Mouse (Mus musculus) forebrain, embryonic 15.5 days (tissue): ENCODE measurements around the gene Cep295nl. TPM values are rescaled to one million over a fixed set of nuclear protein-coding genes. Genes with fewer than 3 reads are reported as not detected.
A peak's percentile ranks its signal among the peaks of the same experiment; 100 is the strongest.
"Not testable (repeated sequence)": the region's sequence is repeated elsewhere in the genome, so short reads cannot be mapped to it uniquely, and the experiment has no call there.

Source experiments
- ATAC-seq: fragments of 200-750 bp; cut with Nextera tagmentation; replicated peaks from 2 replicates; pipeline ENCODE4 v1.8.0; 2017; ENCODE audit warnings: mild to moderate bottlenecking, moderate TSS enrichment, moderate library complexity
- H3K27ac ChIP-seq: fragments of 300-500 bp; sonication (generic); replicated peaks from 2 replicates; pipeline ENCODE4 v1.5.1; 2015; ENCODE audit warnings: mild to moderate bottlenecking, inconsistent platforms
- H3K27me3 ChIP-seq: fragments of 300-500 bp; sonication (generic); 2 replicates; pipeline ENCODE4 v1.6.1; 2015; ENCODE audit warnings: inconsistent platforms
- H3K36me3 ChIP-seq: fragments of 300-500 bp; sonication (generic); 2 replicates; pipeline ENCODE4 v1.6.1; 2015; ENCODE audit warnings: mild to moderate bottlenecking, inconsistent platforms
- H3K4me1 ChIP-seq: fragments of 300-500 bp; sonication (generic); 2 replicates; pipeline ENCODE4 v1.6.1; 2015; ENCODE audit warnings: inconsistent platforms
- H3K4me2 ChIP-seq: fragments of 300-500 bp; sonication (generic); replicated peaks from 2 replicates; pipeline ENCODE4 v1.6.1; 2015; ENCODE audit warnings: mild to moderate bottlenecking, inconsistent platforms
- H3K4me3 ChIP-seq: fragments of 300-500 bp; sonication (generic); 2 replicates; pipeline ENCODE4 v1.5.1; 2015; ENCODE audit warnings: mild to moderate bottlenecking, inconsistent platforms
- H3K9ac ChIP-seq: fragments of 300-500 bp; sonication (generic); replicated peaks from 2 replicates; pipeline ENCODE4 v1.6.1; 2015; ENCODE audit warnings: mild to moderate bottlenecking, inconsistent platforms
- H3K9me3 ChIP-seq: fragments of 300-500 bp; sonication (generic); 2 replicates; pipeline ENCODE4 v1.6.1; 2016; ENCODE audit warnings: inconsistent platforms
- WGBS: fragments of 180-500 bp; shearing (Covaris S2); methylation state at CpG from one replicate; pipeline ENCODE4 v1.1.7; 2015; ENCODE audit warnings: mixed read lengths; 5-methylcytosine and 5-hydroxymethylcytosine counted together
- polyA plus RNA-seq: library from polyadenylated mRNA; unstranded; fragments of >200 nt; fragmentation: Nextera tagmentation; extraction: Ambion mirVana; gene quantifications from 2 replicates; pipeline ENCODE4 v1.2.1, GENCODE M21; 2015

Cep295nl gene
- 0.09 TPM in 1 of 2 replicates, not detected in the other for polyA plus RNA-seq

DNA sequence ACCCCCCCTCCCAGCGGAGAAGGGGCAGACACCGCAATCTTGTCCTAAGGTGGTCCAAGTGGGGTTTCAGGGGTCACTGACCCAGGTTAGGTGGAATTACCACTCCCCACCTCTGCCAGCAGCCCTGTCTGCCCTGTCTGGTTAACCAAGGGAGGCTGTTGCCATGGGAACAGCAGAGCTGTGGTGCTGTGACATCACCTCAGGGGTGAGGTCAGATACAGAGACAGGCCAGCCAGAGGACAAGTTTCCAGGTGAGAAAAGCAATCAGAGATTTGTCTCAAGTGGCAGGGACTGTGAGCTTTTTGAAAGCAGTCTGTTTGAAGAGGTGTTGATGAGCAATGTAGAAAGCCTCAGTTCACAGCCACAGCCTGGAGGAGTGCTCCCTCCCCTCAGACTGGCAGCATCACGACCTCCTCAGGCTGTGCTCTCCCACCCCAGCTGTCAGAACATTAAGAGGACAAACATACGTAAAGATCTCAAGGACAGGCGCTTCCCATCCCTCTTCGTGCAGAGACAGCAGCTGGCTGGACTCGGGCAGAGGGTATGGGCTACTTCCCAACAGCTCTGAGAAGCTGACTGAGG, at the start of gene Cep295nl:
Gene Cep295nl (minus strand): TSS at position 101 of the 582 bp plus-strand sequence.
- Histone ChIP-seq H3K9ac (no peak within 1 kb of the TSS), H3K9me3 (no peaks in the 10 kb centered on the region), H3K27me3 (no peaks in the 10 kb centered on the region), H3K4me2 (no peak within 1 kb of the TSS), H3K4me3 (no peak within 1 kb of the TSS), H3K36me3 (no peaks in the 10 kb centered on the region), H3K27ac (peak within 1 kb of the TSS; percentile 42), H3K4me1 (peaks cover 35% of the 10 kb centered on the region)
- ATAC-seq: no peak
- 38% methylated on average over 7 of the region's 7 CpGs for WGBS

DNA sequence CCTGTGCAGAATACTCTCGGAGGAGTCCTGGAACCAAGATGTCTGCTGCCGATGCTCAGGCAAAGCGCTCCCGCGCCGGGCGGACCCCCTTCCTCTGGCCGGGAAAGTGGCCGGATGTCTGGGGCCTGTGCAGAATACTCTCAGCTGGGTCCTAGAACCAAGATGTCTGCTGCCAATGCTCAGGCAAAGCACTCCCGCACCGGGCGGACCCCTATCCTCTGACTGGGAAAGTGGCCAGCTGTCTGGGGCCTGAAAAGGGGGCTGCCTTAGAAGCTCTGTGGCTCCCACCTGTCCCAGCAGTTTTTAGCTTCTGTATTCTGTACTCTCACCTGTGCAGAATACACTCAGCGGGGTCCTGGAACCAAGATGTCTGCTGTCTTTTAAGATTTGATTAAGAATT, 45.5 kb upstream of the Cep295nl start:
- H3K27me3 ChIP-seq, H3K4me1 ChIP-seq, H3K4me3 ChIP-seq, ATAC-seq, H3K4me2 ChIP-seq, H3K9ac ChIP-seq, H3K36me3 ChIP-seq, H3K9me3 ChIP-seq, H3K27ac ChIP-seq: not testable (repeated sequence)
- 88% methylated on average over 13 of the region's 13 CpGs for WGBS

DNA sequence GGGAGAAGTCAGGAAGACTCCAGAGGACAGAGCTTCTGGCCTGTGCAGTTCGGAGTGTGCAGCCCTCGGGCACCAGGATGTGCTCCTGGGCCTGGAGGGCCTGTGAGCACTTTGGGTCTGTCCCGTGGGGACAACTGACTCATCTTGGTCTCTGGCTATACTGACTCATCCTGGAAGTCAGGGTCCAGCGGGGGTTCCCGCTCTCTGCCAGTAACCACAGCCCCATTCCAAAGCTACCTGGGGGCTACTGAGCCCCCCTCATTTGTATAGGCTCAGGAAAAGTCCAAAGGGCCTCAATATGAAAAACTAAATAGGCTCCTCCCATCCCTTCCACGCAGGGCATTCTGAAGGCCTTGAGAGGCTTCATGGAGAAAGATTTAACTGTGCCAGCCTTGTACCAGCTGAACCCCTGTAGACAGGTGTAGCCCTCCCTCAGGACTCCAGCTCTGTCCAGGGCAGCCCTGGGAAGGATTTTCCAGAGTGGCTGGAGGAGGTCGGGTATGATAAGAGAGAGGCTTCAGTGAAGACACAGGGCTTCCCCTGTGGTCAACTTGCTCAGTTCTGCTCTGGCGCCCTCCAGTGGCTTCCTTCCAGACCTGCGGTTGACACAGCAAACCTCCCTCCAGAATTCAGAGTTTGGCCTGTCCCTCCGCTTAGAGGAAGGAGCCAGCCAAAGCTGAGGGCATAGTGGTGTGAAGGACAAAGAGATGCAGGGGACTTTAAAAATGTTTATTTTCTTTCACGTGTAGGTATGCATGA, 37.1 kb upstream of the Cep295nl start:
- no peaks in the 10 kb centered on the region for H3K27me3 ChIP-seq
- no peak overlapping the region for H3K27ac ChIP-seq
- no peak overlapping the region for H3K9ac ChIP-seq
- H3K9me3 ChIP-seq: no peaks in the 10 kb centered on the region
- no peaks in the 10 kb centered on the region for H3K36me3 ChIP-seq
- WGBS: 49% methylated on average over 11 of the region's 11 CpGs
- ATAC-seq: no peak
- H3K4me1 ChIP-seq: no peaks in the 10 kb centered on the region
- no peak overlapping the region for H3K4me3 ChIP-seq
- H3K4me2 ChIP-seq: no peak overlapping the region

DNA sequence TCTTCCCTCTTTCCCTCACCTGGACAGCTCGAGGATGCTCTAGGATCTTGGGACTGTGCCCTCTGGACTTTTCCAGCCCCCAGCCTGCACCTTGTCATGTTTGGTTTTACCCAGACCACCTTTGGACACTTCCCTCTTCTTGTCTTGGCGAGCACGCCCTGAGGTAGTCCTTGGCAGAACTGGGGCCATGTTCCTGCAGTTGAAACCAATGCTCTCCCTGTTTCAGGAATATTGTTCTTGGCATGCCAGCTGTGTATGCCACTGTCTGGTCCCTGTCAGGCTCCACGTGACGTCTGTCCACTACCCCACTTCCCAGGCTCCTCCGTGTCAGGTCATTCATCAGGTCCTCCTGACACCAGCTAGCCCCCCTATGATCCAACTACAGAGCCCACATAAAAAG, 36.4 kb upstream of the Cep295nl start:
- Histone ChIP-seq H3K4me2 (no peak overlapping the region), H3K9ac (no peak overlapping the region), H3K4me3 (no peak overlapping the region), H3K27ac (no peak overlapping the region), H3K27me3 (no peaks in the 10 kb centered on the region), H3K4me1 (no peaks in the 10 kb centered on the region), H3K36me3 (no peaks in the 10 kb centered on the region), H3K9me3 (no peaks in the 10 kb centered on the region)
- WGBS: 89% methylated on average over 6 of the region's 6 CpGs
- no peak for ATAC-seq

DNA sequence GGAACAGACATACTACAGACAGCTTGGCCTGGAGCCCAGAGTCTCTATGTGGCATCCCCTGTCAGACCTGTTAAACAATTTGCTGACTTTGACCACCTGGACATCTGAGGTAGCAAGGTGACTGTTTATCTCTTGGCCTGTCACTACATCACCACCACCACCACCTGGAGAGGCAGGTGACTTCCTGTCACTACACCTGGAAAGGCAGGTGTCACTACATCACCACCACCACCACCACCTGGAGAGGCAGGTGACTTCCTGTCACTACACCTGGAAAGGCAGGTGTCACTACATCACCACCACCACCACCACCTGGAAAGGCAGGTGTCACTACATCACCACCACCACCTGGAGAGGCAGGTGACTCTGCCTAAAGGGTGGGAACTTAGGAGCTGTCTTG, 34.0 kb upstream of the Cep295nl start:
- H3K36me3 ChIP-seq, H3K9me3 ChIP-seq, H3K4me1 ChIP-seq, H3K4me2 ChIP-seq, H3K27me3 ChIP-seq, ATAC-seq, H3K27ac ChIP-seq, H3K9ac ChIP-seq, H3K4me3 ChIP-seq: not testable (repeated sequence)

DNA sequence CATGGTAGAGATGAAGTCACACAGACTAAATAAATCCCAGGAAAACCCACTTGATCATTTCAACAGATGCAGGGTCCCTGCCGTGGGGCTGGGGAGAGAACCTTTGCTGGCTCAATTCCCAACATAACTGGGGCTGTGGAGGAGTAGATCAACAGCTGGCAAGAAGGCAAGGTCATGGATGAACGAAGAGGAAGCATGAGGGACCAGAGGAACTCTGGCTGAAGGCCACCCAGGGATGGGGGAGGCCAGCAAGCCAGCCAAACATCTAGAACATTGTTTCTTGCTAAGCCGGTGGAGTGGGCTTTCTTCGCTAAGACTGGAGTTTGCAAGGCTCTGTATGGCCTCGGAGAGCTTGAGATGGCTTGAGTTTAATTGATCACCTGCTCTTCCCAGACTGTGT, 33.6 kb upstream of the Cep295nl start:
- Histone ChIP-seq H3K4me1 (no peaks in the 10 kb centered on the region), H3K9ac (no peak overlapping the region), H3K4me3 (no peak overlapping the region), H3K36me3 (no peaks in the 10 kb centered on the region), H3K27me3 (no peaks in the 10 kb centered on the region), H3K4me2 (no peak overlapping the region), H3K9me3 (no peaks in the 10 kb centered on the region), H3K27ac (no peak overlapping the region)
- 85% methylated on average over 5 of the region's 5 CpGs for WGBS
- ATAC-seq: no peak

DNA sequence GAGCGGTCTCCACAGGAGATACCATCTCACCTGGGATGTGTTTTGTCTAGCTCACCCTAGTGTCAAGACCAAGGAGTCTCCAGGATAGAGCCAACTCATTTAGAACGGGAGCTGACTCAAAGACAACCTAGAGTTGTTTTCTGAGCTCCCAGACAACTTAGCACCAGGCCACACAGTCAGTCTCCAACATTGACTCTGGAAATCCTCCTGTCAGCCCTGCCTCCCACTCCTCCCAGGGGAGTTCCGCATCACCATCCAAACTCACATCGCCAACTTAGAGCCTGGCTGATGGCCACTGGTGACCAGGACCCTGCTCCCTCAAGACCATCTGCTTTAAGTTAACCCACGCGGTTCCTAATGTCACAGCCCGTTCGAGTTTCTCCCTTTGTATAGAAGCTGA, 33.2 kb upstream of the Cep295nl start:
- no peak overlapping the region for H3K9ac ChIP-seq
- ATAC-seq: no peak

DNA sequence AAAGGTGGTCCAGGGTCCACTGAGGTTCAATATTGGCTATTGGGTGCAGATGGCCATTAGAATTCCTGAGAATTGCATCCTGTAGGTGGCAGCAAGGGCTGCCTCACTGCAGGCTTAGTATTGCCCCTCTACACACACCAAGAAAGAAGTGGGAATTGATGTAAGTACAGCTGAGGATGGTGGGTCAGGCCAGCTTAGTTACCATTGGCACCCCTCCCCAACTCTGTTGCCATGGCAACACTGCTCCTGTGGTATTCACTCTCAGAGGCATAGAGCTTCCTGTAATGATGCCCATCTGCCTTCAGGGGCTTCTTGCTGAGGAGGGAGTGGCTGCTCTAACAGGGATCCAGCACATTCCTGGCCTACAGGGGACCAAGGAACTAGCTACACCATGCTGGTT, 32.7 kb upstream of the Cep295nl start:
- Histone ChIP-seq H3K4me1 (no peaks in the 10 kb centered on the region), H3K9me3 (no peaks in the 10 kb centered on the region), H3K36me3 (no peaks in the 10 kb centered on the region), H3K27me3 (no peaks in the 10 kb centered on the region), H3K27ac (no peak overlapping the region), H3K4me3 (no peak overlapping the region), H3K4me2 (no peak overlapping the region), H3K9ac (no peak overlapping the region)
- no peak for ATAC-seq

More for the DNA sequence above, 33.2 kb upstream of the Cep295nl start:
- no peak overlapping the region for H3K4me3 ChIP-seq
- H3K4me2 ChIP-seq: no peak overlapping the region
- WGBS: 87% methylated on average over 8 of the region's 8 CpGs
- no peaks in the 10 kb centered on the region for H3K9me3 ChIP-seq
- no peaks in the 10 kb centered on the region for H3K4me1 ChIP-seq
- no peaks in the 10 kb centered on the region for H3K36me3 ChIP-seq
- no peaks in the 10 kb centered on the region for H3K27me3 ChIP-seq
- H3K27ac ChIP-seq: no peak overlapping the region

DNA sequence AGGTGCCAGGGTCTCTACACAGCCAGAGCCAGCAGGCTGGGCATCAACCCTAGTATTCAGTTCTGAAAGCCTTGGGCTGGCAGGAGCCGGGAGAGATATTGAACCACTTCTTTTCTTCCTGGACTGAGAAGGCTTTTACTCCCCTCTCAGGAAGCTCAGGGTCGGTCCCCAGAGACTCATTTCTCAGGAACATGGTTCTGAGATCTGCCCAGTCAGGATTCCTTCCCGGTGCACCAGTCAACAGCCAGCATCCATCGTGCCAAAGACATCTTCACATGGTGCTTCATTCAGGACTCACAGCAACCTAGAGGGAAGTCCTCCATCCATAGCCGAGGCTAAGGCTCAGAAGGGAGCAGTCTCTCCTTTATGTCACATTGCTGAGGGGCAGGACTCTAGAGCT, 32.2 kb upstream of the Cep295nl start:
- no peak overlapping the region for H3K4me3 ChIP-seq
- no peak overlapping the region for H3K4me2 ChIP-seq
- no peaks in the 10 kb centered on the region for H3K9me3 ChIP-seq
- H3K9ac ChIP-seq: no peak overlapping the region
- no peaks in the 10 kb centered on the region for H3K4me1 ChIP-seq
- ATAC-seq: no peak
- no peaks in the 10 kb centered on the region for H3K36me3 ChIP-seq
- no peaks in the 10 kb centered on the region for H3K27me3 ChIP-seq
- H3K27ac ChIP-seq: no peak overlapping the region
- 74% methylated on average over 5 of the region's 5 CpGs for WGBS

DNA sequence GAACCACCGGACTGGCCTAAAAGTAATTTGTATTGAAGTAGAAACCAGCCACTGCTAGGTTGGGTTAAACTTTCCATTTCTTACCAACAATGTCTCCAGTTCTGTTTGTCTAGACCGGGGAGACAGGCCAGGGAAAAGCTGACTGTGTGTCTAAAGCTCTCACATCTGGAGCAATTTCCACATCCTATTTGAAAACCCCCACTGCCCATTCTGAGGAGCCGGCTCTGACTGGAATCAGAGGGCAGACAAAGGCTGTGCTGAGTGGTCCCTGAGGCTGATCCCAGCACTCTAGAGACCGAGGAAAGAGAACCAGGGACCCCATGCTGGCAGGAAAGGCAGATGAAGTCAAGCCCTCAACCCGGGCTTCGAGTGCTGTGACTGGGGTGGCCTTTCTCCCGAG, 30.3 kb upstream of the Cep295nl start:
- Histone ChIP-seq H3K9me3 (no peaks in the 10 kb centered on the region), H3K27me3 (no peaks in the 10 kb centered on the region), H3K4me3 (no peak overlapping the region), H3K9ac (no peak overlapping the region), H3K4me2 (no peak overlapping the region), H3K36me3 (no peaks in the 10 kb centered on the region), H3K4me1 (no peaks in the 10 kb centered on the region), H3K27ac (no peak overlapping the region)
- ATAC-seq: no peak
- 55% methylated on average over 7 of the region's 7 CpGs for WGBS

DNA sequence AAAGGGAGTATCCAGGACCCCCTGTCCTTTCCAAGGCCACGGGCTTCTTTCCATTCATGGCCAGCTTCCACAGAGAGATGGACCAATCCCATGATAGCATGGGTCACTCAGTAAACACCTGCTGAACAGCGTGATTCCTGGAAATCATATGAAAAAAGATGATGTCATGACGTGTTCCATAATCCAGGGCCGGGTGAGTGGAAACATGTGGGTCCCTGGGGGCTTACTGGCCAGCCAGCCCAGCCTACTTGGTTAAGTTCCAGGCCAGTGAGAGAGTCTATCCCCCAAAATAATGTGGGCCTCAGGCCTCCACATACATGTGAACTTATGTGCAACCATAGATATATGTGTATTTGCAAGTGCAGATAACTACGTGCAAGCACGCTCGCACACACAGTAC, 29.6 kb upstream of the Cep295nl start:
- 86% methylated on average over 7 of the region's 7 CpGs for WGBS
- Histone ChIP-seq H3K9ac (no peak overlapping the region), H3K9me3 (no peaks in the 10 kb centered on the region), H3K4me1 (no peaks in the 10 kb centered on the region), H3K4me3 (no peak overlapping the region), H3K27ac (no peak overlapping the region), H3K4me2 (no peak overlapping the region), H3K36me3 (no peaks in the 10 kb centered on the region), H3K27me3 (no peaks in the 10 kb centered on the region)
- ATAC-seq: no peak

DNA sequence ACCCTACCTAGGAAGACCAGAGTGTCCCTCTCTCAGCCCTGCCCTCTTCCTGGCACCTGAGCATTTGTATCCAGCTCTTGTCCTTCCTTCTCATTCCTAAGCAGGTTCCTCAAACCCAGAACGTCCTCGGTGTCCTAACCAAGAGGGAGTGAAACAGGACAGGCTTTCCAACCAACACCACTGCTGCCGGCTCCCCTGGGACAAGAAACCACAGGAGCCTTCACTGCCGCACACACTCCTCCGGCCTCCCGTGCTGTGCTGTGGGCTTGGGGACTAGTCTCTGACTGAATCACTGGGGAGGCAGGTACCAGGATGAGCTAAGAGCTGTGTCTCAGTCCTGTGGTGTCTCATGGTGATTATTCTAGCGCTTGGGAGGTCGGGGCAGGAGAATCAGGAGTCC, 27.4 kb upstream of the Cep295nl start:
- H3K4me2 ChIP-seq: no peak overlapping the region
- ATAC-seq: no peak
- no peak overlapping the region for H3K9ac ChIP-seq
- no peaks in the 10 kb centered on the region for H3K4me1 ChIP-seq
- no peaks in the 10 kb centered on the region for H3K9me3 ChIP-seq
- no peaks in the 10 kb centered on the region for H3K36me3 ChIP-seq
- H3K27ac ChIP-seq: no peak overlapping the region
- no peak overlapping the region for H3K4me3 ChIP-seq
- 77% methylated on average over 8 of the region's 8 CpGs for WGBS
- no peaks in the 10 kb centered on the region for H3K27me3 ChIP-seq

DNA sequence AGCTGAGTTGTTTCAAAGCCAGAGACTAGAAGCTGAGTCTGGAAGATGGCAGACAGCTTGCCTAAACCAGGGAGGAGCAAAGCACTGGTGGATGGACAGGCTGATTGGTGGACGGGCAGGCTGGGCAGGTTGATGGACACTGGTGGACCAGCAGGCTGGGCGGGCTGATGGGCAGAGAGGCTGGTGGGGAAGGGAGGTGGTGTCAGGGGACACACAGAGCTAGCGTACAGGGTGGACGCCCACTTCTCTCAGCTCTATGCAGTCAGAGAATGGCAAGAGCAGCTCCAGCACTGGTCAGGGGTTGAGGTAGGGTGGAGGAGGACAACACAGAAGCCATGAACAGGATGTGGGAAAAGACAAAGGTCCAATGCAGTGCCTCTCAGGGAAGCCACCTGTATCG, 27.0 kb upstream of the Cep295nl start:
- no peaks in the 10 kb centered on the region for H3K36me3 ChIP-seq
- no peaks in the 10 kb centered on the region for H3K27me3 ChIP-seq
- no peak for ATAC-seq
- no peaks in the 10 kb centered on the region for H3K9me3 ChIP-seq
- H3K9ac ChIP-seq: no peak overlapping the region
- H3K4me1 ChIP-seq: no peaks in the 10 kb centered on the region
- no peak overlapping the region for H3K27ac ChIP-seq
- 86% methylated on average over 5 of the region's 5 CpGs for WGBS
- H3K4me2 ChIP-seq: no peak overlapping the region
- H3K4me3 ChIP-seq: no peak overlapping the region
